Mouse (Mus musculus) liver, embryonic 11.5 days (tissue): Measurements from ENCODE around the gene Gm9887. TPM values are rescaled to one million over a fixed set of nuclear protein-coding genes. Genes with fewer than 3 reads are reported as not detected.
A peak's percentile ranks its signal among the peaks of the same experiment; 100 is the strongest.
"Not testable (repeated sequence)": the region's sequence is repeated elsewhere in the genome, so short reads cannot be mapped to it uniquely, and the experiment has no call there.

Source experiments
- ATAC-seq: fragments of 200-750 bp; cut with Nextera tagmentation; replicated peaks from 2 replicates; pipeline ENCODE4 v1.8.0; 2017; ENCODE audit warnings: moderate number of reproducible peaks, mild to moderate bottlenecking, moderate TSS enrichment, moderate library complexity; ENCODE audit not compliant: low FRiP score
- DNase-seq: peaks from one replicate; pipeline ENCODE4 v3.0.0-alpha.2; 2017; ENCODE audit warnings: low spot score
- H3K27ac ChIP-seq: fragments of 300-500 bp; sonication (generic); 2 replicates; pipeline ENCODE4 v1.5.1; 2014; ENCODE audit warnings: mild to moderate bottlenecking, low read depth, low read length, control low read depth
- H3K27me3 ChIP-seq: fragments of 300-500 bp; sonication (generic); replicated peaks from 2 replicates; pipeline ENCODE4 v1.6.1; 2014; ENCODE audit warnings: low read length, mixed read lengths; ENCODE audit not compliant: control insufficient read depth, insufficient read depth
- H3K36me3 ChIP-seq: fragments of 300-500 bp; sonication (generic); 2 replicates; pipeline ENCODE4 v1.6.1; 2014; ENCODE audit warnings: mild to moderate bottlenecking, low read length, moderate library complexity, mixed read lengths; ENCODE audit not compliant: control insufficient read depth, insufficient read depth
- H3K4me1 ChIP-seq: fragments of 300-500 bp; sonication (generic); replicated peaks from 2 replicates; pipeline ENCODE4 v1.6.1; 2014; ENCODE audit warnings: low read length, mixed read lengths; ENCODE audit not compliant: control insufficient read depth, insufficient read depth
- H3K4me2 ChIP-seq: fragments of 300-500 bp; sonication (generic); 2 replicates; pipeline ENCODE4 v1.6.1; 2014; ENCODE audit warnings: mild to moderate bottlenecking, control low read depth, moderate library complexity
- H3K4me3 ChIP-seq: fragments of 300-500 bp; sonication (generic); 2 replicates; pipeline ENCODE4 v1.5.1; 2014; ENCODE audit warnings: low read depth, low read length, control low read depth
- H3K9ac ChIP-seq: fragments of 300-500 bp; sonication (generic); 2 replicates; pipeline ENCODE4 v1.6.1; 2014; ENCODE audit warnings: low read depth, low read length, control low read depth
- H3K9me3 ChIP-seq: fragments of 300-500 bp; sonication (generic); 2 replicates; pipeline ENCODE4 v1.6.1; 2016; ENCODE audit warnings: low read length, inconsistent platforms, mixed read lengths; ENCODE audit not compliant: control insufficient read depth
- WGBS: fragments of 180-500 bp; shearing (Covaris S2); extraction: QIAGEN DNeasy Blood & Tissue Kit; methylation state at CpG from one replicate; pipeline ENCODE4 v1.1.7; 2014; 5-methylcytosine and 5-hydroxymethylcytosine counted together
- polyA plus RNA-seq: library from polyadenylated mRNA; unstranded; fragments of >200 nt; fragmentation: Nextera tagmentation; extraction: Ambion mirVana; gene quantifications from 2 replicates; pipeline ENCODE4 v1.2.1, GENCODE M21; 2014

Gene Gm9887
- polyA plus RNA-seq, 1 experiment from 2014 or later = 1.7 TPM

DNA sequence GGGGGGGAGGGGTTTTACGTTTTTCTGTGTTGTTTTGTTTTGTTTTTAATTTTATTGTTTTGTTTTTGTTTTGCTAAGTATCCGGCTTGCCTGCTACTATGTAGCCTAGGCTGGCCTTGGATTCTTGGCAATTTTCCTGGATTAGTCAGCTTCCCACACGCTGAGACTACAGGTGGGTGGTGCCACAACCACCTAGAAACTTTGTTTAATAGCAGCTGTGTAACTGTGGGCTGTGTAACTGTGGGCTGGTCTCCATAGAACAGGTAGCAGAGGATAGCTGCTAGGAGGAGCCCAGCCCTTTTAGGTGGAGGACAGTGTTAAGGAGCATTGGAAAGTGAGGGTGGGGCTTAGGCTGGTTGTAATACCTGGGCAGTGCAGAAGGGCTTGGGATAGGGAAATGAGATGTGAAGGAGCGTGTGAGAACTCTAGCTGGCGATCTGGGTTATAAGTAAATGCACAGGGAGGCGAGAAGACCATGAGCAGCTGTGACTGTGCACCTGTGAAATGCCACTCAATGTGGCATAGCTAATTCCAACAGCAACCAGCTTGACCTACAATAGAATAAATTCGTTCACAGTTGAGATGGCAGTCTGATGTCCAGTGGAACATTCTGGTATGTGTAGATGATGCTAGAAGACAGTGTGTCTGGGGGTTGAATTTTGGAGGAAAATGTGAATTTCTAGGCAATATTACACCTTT, 17.9 kb upstream of the Gm9887 start:
- Histone ChIP-seq H3K4me1 (no peaks in the 10 kb centered on the region; the same call in 1 of the 2 replicates), H3K9ac (no peak overlapping the region), H3K27ac (no peak overlapping the region), H3K27me3 (no peaks in the 10 kb centered on the region), H3K4me3 (no peak overlapping the region), H3K4me2 (no peak overlapping the region), H3K9me3 (no peaks in the 10 kb centered on the region), H3K36me3 (no peaks in the 10 kb centered on the region)
- ATAC-seq (no peak; the same call in 1 of the 2 replicates), DNase-seq (no peak)
- 74% methylated on average over 7 of the region's 7 CpGs for WGBS

DNA sequence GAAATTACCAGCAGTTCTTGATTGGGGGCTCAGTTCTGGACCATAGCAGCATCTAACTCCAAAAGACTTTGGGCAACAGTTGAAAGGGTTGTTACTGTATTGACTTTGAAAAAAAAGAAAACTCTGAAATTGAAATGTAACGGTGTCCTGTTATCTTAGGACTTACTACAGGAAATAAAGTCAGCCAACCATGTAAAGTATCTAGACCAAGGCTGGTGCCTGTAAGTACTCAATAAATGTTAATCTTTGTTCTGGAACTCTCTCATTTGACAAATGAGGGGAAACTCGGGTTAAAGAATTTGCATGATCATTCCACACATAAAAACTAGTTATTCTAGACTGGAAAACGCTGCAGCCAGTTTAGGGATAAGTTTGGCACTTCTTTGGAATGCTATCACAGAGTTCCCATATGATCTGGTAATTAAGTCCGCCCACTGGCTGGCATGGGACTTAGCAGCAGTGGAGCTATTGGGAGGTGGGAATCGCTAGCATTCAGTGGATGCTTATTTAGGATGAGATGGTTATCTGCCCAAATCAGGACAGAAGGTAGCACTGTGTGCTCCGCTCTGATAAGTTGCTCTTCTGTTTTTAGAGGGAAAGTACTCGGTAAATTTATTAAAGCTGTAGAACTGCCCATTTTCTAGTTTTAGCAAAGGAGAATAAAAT, 17.1 kb upstream of the Gm9887 start:
- 65% methylated on average over 7 of the region's 7 CpGs for WGBS
- H3K4me2 ChIP-seq = no peak overlapping the region
- no peak overlapping the region for H3K9ac ChIP-seq
- H3K27me3 ChIP-seq = no peaks in the 10 kb centered on the region
- H3K27ac ChIP-seq = no peak overlapping the region
- peaks cover 2% of the 10 kb centered on the region; the same call in 1 of the 2 replicates for H3K4me1 ChIP-seq
- no peaks in the 10 kb centered on the region for H3K9me3 ChIP-seq
- H3K4me3 ChIP-seq = no peak overlapping the region
- no peak for DNase-seq
- H3K36me3 ChIP-seq = no peaks in the 10 kb centered on the region
- ATAC-seq = no peak

DNA sequence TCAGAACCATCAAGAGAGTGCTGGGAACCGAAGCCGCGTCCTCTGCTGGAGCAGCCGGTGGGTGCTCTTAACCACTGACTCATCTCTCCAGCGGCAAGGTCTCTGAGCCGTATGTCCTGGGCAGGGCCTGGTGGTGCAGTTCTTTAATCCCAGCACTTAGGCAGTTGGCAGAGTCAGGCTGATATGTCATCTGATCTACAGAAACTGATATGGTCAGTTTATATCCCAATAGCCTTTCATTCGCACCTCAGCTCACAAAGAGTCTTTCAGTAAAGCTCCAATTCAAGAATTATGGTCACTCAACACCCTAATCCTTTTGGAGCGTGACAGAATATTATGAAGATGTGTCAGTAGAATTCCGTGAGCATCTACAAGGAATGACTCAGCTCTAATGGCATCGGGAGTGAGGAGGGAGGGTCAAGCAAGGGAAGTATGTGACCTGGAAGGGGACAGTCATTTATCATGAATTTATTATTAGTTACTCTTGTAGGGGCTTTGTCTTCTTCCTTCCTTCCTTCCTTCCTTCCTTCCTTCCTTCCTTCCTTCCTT, 16.1 kb upstream of the Gm9887 start:
- H3K27me3 ChIP-seq = no peaks in the 10 kb centered on the region
- peaks cover 2% of the 10 kb centered on the region; the same call in 1 of the 2 replicates for H3K4me1 ChIP-seq
- no peak overlapping the region for H3K9ac ChIP-seq
- 93% methylated on average over 10 of the region's 10 CpGs for WGBS
- H3K27ac ChIP-seq = no peak overlapping the region
- no peaks in the 10 kb centered on the region for H3K36me3 ChIP-seq
- H3K4me3 ChIP-seq = no peak overlapping the region
- H3K9me3 ChIP-seq = no peaks in the 10 kb centered on the region
- no peak for DNase-seq
- no peak for ATAC-seq
- no peak overlapping the region for H3K4me2 ChIP-seq

DNA sequence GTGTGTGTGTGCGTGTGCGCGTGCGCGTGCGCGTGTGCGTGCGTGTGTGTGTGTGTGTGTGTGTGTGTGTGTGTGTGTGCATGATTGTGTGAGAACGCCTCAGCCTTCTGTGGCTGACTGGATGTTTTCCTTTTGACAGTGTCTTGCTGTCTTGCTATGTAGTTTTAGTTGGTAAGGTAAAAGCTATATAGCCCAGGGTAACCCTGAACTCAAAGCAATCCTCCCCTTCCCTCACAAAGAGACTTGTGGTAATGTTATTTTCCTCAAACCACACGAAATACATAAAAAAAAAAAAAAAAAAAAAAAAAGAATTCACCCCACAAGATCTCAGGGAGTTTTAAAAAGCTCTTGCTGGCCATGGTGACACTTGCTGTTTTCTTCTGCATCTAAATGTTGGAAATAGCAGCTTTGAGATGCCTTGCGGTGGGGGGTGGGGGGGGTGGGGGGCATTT, 14.0 kb upstream of the Gm9887 start:
- not testable (repeated sequence) for H3K36me3 ChIP-seq, H3K4me2 ChIP-seq, H3K27me3 ChIP-seq, H3K9me3 ChIP-seq, ATAC-seq, H3K9ac ChIP-seq, H3K27ac ChIP-seq, H3K4me3 ChIP-seq, H3K4me1 ChIP-seq, DNase-seq
- WGBS = 85% methylated on average over 12 of the region's 12 CpGs

DNA sequence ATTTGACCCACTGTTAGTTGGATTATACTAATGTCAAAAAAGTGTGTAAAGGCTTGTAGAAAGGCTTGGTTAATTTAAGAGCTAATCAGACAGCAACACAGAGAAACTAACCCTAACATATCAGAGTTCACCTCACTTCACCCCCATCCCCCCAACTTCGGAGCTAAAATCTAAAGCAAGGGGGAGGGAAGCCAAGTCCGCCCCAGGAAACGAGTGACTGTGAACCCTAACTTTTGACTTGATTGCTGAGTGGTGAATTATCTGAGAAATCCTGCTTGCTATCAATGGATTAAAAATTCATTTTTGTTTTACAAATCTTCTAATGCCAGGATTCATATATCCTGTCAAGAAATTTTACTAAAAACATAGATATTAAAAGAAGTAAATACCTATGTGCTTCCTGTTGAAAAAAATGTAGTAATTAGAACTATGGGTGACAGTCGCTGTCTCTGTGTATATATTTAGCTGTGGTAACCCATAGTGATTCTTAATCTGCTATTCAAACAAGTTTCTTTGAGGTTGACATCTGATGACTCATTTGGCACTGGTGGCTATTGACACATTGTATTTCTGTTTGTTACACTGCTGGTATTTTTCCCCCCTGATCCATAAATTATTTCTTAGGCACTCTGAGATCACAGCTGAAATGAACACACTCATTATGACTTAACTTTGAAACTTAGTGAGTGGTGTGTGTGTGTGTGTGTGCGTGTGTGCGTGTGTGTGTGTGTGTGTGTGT, 13.5 kb upstream of the Gm9887 start:
- Histone ChIP-seq H3K4me2 (no peak overlapping the region), H3K4me3 (no peak overlapping the region), H3K9ac (no peak overlapping the region), H3K27ac (no peak overlapping the region), H3K27me3 (no peaks in the 10 kb centered on the region), H3K36me3 (no peaks in the 10 kb centered on the region), H3K9me3 (no peaks in the 10 kb centered on the region), H3K4me1 (peaks cover 10% of the 10 kb centered on the region; the same call in 1 of the 2 replicates)
- 63% methylated on average over 6 of the region's 6 CpGs for WGBS
- DNase-seq (no peak), ATAC-seq (no peak)

DNA sequence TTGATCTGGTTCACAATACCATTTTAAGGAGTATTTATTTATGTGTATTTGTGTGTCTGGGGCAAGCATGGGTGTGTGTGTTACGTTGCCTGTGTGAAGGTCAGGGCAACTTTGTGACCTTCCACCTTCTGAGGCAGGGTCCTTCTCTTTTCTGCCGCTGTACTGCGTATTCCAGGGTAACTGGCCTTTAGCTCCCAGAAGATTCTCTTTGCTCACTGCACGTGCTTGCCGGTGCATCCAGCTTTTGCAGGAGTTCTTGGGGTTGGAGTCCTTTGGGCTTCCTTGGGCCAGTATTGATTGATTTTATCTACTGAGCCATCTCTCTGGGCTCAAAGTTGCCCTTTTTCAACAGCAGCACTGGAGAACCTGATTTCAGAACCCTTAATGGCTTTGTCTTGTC, 12.3 kb upstream of the Gm9887 start:
- H3K9me3 ChIP-seq = no peaks in the 10 kb centered on the region
- no peak overlapping the region for H3K27ac ChIP-seq
- ATAC-seq = no peak
- 80% methylated on average over 5 of the region's 5 CpGs for WGBS
- no peak overlapping the region for H3K4me3 ChIP-seq
- no peaks in the 10 kb centered on the region for H3K27me3 ChIP-seq
- H3K36me3 ChIP-seq = no peaks in the 10 kb centered on the region
- no peak overlapping the region; the same call in 1 of the 2 replicates for H3K9ac ChIP-seq
- H3K4me2 ChIP-seq = no peak overlapping the region
- H3K4me1 ChIP-seq = peaks cover 10% of the 10 kb centered on the region; the same call in 1 of the 2 replicates
- no peak for DNase-seq

GRCm38 (mm10) chr12:69382880-69383279, 10.6 kb upstream of the Gm9887 start:
- Histone ChIP-seq H3K4me1 (peaks cover 10% of the 10 kb centered on the region; the same call in 1 of the 2 replicates), H3K9ac (no peak overlapping the region), H3K36me3 (no peaks in the 10 kb centered on the region), H3K27ac (no peak overlapping the region), H3K27me3 (no peaks in the 10 kb centered on the region), H3K4me2 (no peak overlapping the region), H3K9me3 (no peaks in the 10 kb centered on the region), H3K4me3 (no peak overlapping the region)
- ATAC-seq (peak; percentile 49), DNase-seq (no peak)
- WGBS = 68% methylated on average over 1 of the region's 1 CpGs

DNA sequence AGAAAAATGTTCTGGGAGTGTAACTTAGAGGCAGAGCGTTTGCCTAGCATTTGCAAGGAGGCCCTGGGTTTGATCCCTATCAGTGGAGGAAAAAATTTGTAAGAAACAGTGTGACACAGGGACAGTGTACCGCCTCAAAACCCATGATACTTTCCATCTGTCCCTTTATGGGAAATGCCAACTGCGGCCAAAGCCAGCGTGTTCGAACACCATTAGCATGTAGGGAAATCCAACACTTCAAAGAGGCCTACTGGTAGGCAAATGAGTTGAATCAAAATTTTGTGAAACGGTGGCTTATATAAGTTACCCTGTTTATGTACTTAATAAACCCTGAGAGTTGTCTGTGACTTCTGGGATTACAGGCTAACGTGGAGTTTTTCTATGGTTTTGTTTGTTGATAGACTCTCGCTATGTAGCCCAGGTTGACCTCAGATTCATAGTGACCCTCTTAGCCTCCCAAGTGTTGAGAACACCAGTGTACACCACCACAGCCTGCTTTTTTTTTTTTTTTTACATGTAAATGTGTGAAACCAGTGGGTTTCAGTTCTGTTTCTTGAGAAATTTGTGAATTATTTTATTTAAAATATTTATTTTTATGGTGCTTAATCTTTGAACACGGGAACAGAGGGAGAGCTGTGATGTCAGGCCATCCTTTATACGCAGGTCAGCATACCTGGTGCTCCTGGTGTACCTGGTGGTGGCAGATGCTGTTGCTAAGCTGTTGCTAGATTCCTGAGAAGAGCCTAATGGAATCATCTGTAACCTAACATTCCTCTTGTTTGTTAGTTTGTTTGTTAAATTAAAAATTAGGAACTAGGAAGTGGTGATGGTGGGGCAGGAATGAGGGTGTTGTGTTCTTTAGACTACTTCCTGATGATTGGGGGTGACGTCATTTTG, 6.5 kb upstream of the Gm9887 start:
- no peak overlapping the region for H3K4me3 ChIP-seq
- no peaks in the 10 kb centered on the region for H3K27me3 ChIP-seq
- no peak overlapping the region for H3K4me2 ChIP-seq
- peaks cover 2% of the 10 kb centered on the region; the same call in 1 of the 2 replicates for H3K36me3 ChIP-seq
- H3K27ac ChIP-seq = no peak overlapping the region
- H3K4me1 ChIP-seq = peaks cover 12% of the 10 kb centered on the region
- H3K9me3 ChIP-seq = no peaks in the 10 kb centered on the region
- ATAC-seq = no peak
- no peak overlapping the region for H3K9ac ChIP-seq
- DNase-seq = no peak
- 87% methylated on average over 11 of the region's 11 CpGs for WGBS
